Mouse (Mus musculus) heart, postnatal 0 days (tissue): Measurements from ENCODE around the gene Rmdn2.

Experiments
- CTCF ChIP-seq: IDR thresholded peaks from 2 replicates; pipeline ENCODE4 v1.5.1; 2016; ENCODE audit warnings: antibody characterized with exemption, control low read depth, low read depth
- EP300 ChIP-seq: IDR thresholded peaks from 2 replicates; pipeline ENCODE4 v1.6.1; 2016; ENCODE audit warnings: antibody characterized with exemption, low read depth

DNA sequence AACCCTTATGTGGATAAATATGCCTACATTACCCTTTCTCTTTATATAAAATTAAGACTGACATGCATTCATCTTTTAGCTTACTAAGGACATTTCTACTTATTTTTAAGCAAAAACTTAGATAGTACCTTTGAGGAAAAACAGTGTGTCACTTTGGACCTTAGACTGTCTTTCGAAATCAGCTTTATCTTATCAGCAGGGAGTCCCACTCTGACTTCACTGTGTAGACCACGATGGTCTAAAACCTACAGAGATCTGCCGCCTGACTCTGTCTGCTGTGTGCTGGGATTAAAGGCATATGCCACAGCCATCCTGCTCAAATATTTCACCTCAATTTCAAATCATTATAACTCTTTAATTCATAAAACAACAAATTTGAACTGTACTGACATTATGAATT, 46.8 kb downstream of the Rmdn2 start:
- TF ChIP-seq CTCF (no peak), EP300 (no peak)
